Mouse (Mus musculus) CH12.LX (cell line): Measurements from ENCODE around the gene Hsd17b7. TPM values are rescaled to one million over a fixed set of nuclear protein-coding genes. Genes with fewer than 3 reads are reported as not detected.

Source experiments
- DNase-seq: peaks from one replicate; pipeline ENCODE4 v3.0.0-alpha.2; 2013; ENCODE audit errors: extremely low read depth
- H3K27ac ChIP-seq: 2 replicates; pipeline ENCODE4 v1.5.1; 2012; ENCODE audit warnings: low read depth, mild to moderate bottlenecking, control low read depth, moderate library complexity; ENCODE audit not compliant: insufficient read depth
- H3K27me3 ChIP-seq: replicated peaks from 2 replicates; pipeline ENCODE3; 2012; ENCODE audit warnings: inconsistent platforms
- H3K36me3 ChIP-seq, 2 experiments: replicated peaks in 1 of 2; 2 replicates each; pipeline versions ENCODE3 to v1.6.1; 2012; ENCODE audit warnings: inconsistent platforms in 1 of 2, low read length in 1 of 2, mild to moderate bottlenecking in 1 of 2, mixed read lengths in 1 of 2, moderate library complexity in 1 of 2; ENCODE audit not compliant: control insufficient read depth in 1 of 2, insufficient read depth in 1 of 2
- H3K4me1 ChIP-seq, 2 experiments: 2 replicates each; pipeline ENCODE4 v1.6.1; 2012; ENCODE audit warnings: inconsistent platforms in 1 of 2, moderate library complexity in 1 of 2; ENCODE audit not compliant: insufficient read depth in 2 of 2, control insufficient read depth in 1 of 2
- H3K4me2 ChIP-seq: 2 replicates; pipeline ENCODE4 v1.6.1; 2012; ENCODE audit warnings: low read depth, mild to moderate bottlenecking, control low read depth; ENCODE audit not compliant: poor library complexity, insufficient read depth, severe bottlenecking
- H3K4me3 ChIP-seq, 3 experiments: fragments of 150-350 bp in 1 of 3; sonication (generic) in 1 of 3; replicated peaks in 1 of 3; 2 replicates each; pipeline versions ENCODE3 to v1.5.1; 2011 to 2012; ENCODE audit warnings: low read depth in 2 of 3, low read length in 2 of 3, mild to moderate bottlenecking in 2 of 3, moderate library complexity in 2 of 3, control low read depth in 1 of 3, improper control_type of control experiment in 1 of 3, inconsistent platforms in 1 of 3, mixed read lengths in 1 of 3; ENCODE audit not compliant: poor library complexity in 1 of 3
- H3K79me2 ChIP-seq: replicated peaks from 2 replicates; pipeline ENCODE4 v1.6.1; 2012; ENCODE audit warnings: mild to moderate bottlenecking, moderate library complexity; ENCODE audit not compliant: control insufficient read depth, poor library complexity, insufficient read depth, severe bottlenecking; ENCODE audit errors: extremely low read depth
- H3K9ac ChIP-seq: 2 replicates; pipeline ENCODE4 v1.6.1; 2012; ENCODE audit warnings: low read depth, mild to moderate bottlenecking, control low read depth, moderate library complexity; ENCODE audit not compliant: insufficient read depth
- H3K9me3 ChIP-seq: replicated peaks from 2 replicates; pipeline ENCODE3; 2012; ENCODE audit warnings: low read length, inconsistent platforms, mixed read lengths
- CHD1 ChIP-seq: IDR thresholded peaks from 2 replicates; pipeline ENCODE4 v1.6.1; 2012; ENCODE audit warnings: low read depth, low read length, improper control_type of control experiment, inconsistent platforms
- CTCF ChIP-seq, 2 experiments: IDR thresholded peaks in 1 of 2; conservative IDR thresholded peaks in 1 of 2; 2 replicates each; pipeline ENCODE4 v1.5.1; 2011 to 2012; ENCODE audit warnings: low read depth in 2 of 2, low read length in 2 of 2, improper control_type of control experiment in 1 of 2, inconsistent platforms in 1 of 2, mild to moderate bottlenecking in 1 of 2, moderate library complexity in 1 of 2
- E2F4 ChIP-seq: IDR thresholded peaks from 2 replicates; pipeline ENCODE4 v1.6.1; 2011; ENCODE audit warnings: low read depth, low read length, improper control_type of control experiment; ENCODE audit not compliant: insufficient replicate concordance
- EP300 ChIP-seq: IDR thresholded peaks from 2 replicates; pipeline ENCODE4 v1.6.1; 2011; ENCODE audit warnings: low read length, improper control_type of control experiment
- ETS1 ChIP-seq: conservative IDR thresholded peaks from 2 replicates; pipeline ENCODE4 v1.6.1; 2012; ENCODE audit warnings: low read depth, mild to moderate bottlenecking, inconsistent platforms, low read length, improper control_type of control experiment, moderate library complexity
- GABPA ChIP-seq: IDR thresholded peaks from 2 replicates; pipeline ENCODE4 v1.6.1; 2012; ENCODE audit warnings: low read depth, low read length, improper control_type of control experiment, inconsistent platforms; ENCODE audit not compliant: insufficient replicate concordance
- IRF4 ChIP-seq: IDR thresholded peaks from 2 replicates; pipeline ENCODE4 v1.6.1; 2014; ENCODE audit warnings: low read depth, mild to moderate bottlenecking, inconsistent platforms, low read length, improper control_type of control experiment
- JUN ChIP-seq: IDR thresholded peaks from 2 replicates; pipeline ENCODE4 v1.6.1; 2011; ENCODE audit warnings: low read depth, mild to moderate bottlenecking, low read length, improper control_type of control experiment, moderate library complexity; ENCODE audit not compliant: insufficient read depth
- JUND ChIP-seq: conservative IDR thresholded peaks from 2 replicates; pipeline ENCODE4 v1.6.1; 2011; ENCODE audit warnings: low read depth, low read length, improper control_type of control experiment
- MAX ChIP-seq: IDR thresholded peaks from 2 replicates; pipeline ENCODE4 v1.6.1; 2011; ENCODE audit warnings: low read length, improper control_type of control experiment
- MAZ ChIP-seq: IDR thresholded peaks from 2 replicates; pipeline ENCODE4 v1.6.1; 2012; ENCODE audit warnings: low read depth, mild to moderate bottlenecking, inconsistent platforms, low read length, improper control_type of control experiment, moderate library complexity
- MEF2A ChIP-seq: IDR thresholded peaks from 2 replicates; pipeline ENCODE4 v1.6.1; 2014; ENCODE audit warnings: low read depth, mild to moderate bottlenecking, inconsistent platforms, low read length, improper control_type of control experiment, borderline replicate concordance
- MXI1 ChIP-seq: IDR thresholded peaks from 2 replicates; pipeline ENCODE4 v1.6.1; 2011; ENCODE audit warnings: mild to moderate bottlenecking, low read depth, low read length, improper control_type of control experiment
- POLR2AphosphoS2 ChIP-seq: IDR thresholded peaks from 2 replicates; pipeline ENCODE4 v1.6.1; 2011; ENCODE audit warnings: low read depth, low read length, improper control_type of control experiment
- RCOR1 ChIP-seq: conservative IDR thresholded peaks from 2 replicates; pipeline ENCODE4 v1.6.1; 2012; ENCODE audit warnings: low read depth, mild to moderate bottlenecking, inconsistent platforms, low read length, improper control_type of control experiment
- SIN3A ChIP-seq: IDR thresholded peaks from 2 replicates; pipeline ENCODE4 v1.6.1; 2012; ENCODE audit warnings: low read length, improper control_type of control experiment, inconsistent platforms
- SMC3 ChIP-seq: IDR thresholded peaks from 2 replicates; pipeline ENCODE4 v1.6.1; 2011; ENCODE audit warnings: low read depth, low read length, improper control_type of control experiment
- TBP ChIP-seq: conservative IDR thresholded peaks from 2 replicates; pipeline ENCODE4 v1.6.1; 2011; ENCODE audit warnings: low read depth, low read length, improper control_type of control experiment
- TCF12 ChIP-seq: IDR thresholded peaks from 2 replicates; pipeline ENCODE4 v1.6.1; 2014; ENCODE audit warnings: low read depth, mild to moderate bottlenecking, inconsistent platforms, low read length, improper control_type of control experiment
- UBTF ChIP-seq: IDR thresholded peaks from 2 replicates; pipeline ENCODE4 v1.6.1; 2012; ENCODE audit warnings: low read depth, mild to moderate bottlenecking, inconsistent platforms, low read length, improper control_type of control experiment, moderate library complexity
- USF2 ChIP-seq: conservative IDR thresholded peaks from 2 replicates; pipeline ENCODE4 v1.6.1; 2011; ENCODE audit warnings: low read depth, low read length, improper control_type of control experiment
- ZKSCAN1 ChIP-seq: IDR thresholded peaks from 2 replicates; pipeline ENCODE4 v1.6.1; 2012; ENCODE audit warnings: low read depth, inconsistent platforms, low read length, improper control_type of control experiment, borderline replicate concordance
- ZMIZ1 ChIP-seq: IDR thresholded peaks from 2 replicates; pipeline ENCODE4 v1.6.1; 2012; ENCODE audit warnings: low read depth, mild to moderate bottlenecking, inconsistent platforms, low read length, improper control_type of control experiment
- dilution Hi-C: fragments of 300-500 bp; cut with MboI; formaldehyde crosslinking; loops from 2 replicates; pipeline ENCODE4 v1.14.3; 2020; ENCODE audit warnings: low sequenced_read_pairs; ENCODE audit not compliant: extremely low pct_unique_long_range_greater_than_20kb, extremely low pct_ligation_motif_present
- in situ Hi-C: fragments of 300-500 bp; cut with MboI; formaldehyde crosslinking; loops from 3 replicates; pipeline ENCODE4 v1.14.3; 2019; ENCODE audit warnings: low sequenced_read_pairs, low pct_ligation_motif_present, low pct_unique_long_range_greater_than_20kb, mixed read lengths
- polyA plus RNA-seq: library from polyadenylated mRNA; unstranded; fragments of >175 nt; gene quantifications from 2 replicates; pipeline ENCODE4 v1.2.1, GENCODE M21; 2012; ENCODE audit warnings: low read depth; ENCODE audit not compliant: insufficient read length
- total RNA-seq, 2 experiments: library from RNA; depleted of rRNA; stranded (reverse); fragments of 300-350 nt in 1 of 2; fragments of >200 nt in 1 of 2; gene quantifications; 2 replicates each; pipeline ENCODE4 v1.2.3; 2012 to 2014

Gene Hsd17b7
- total and polyA plus RNA-seq, 3 experiments, result 7.5 to 29.7 (median 13.9) TPM

- H3K9me3 ChIP-seq, result no peaks in the 10 kb centered on the region
- in situ Hi-C loops, result no loop called here
Measured at GRCm38 (mm10) chr1:169909659-169910058, 59.4 kb downstream of the Hsd17b7 start.

GRCm38 (mm10) chr1:169909163-169909562, 59.9 kb downstream of the Hsd17b7 start:
- no peaks in the 10 kb centered on the region for H3K36me3 ChIP-seq
- dilution Hi-C loops, result no loop called here
- H3K4me1 ChIP-seq, result peaks cover 0 to 2% of the 10 kb centered on the region in 2 experiments; a peak in 1 of 4 replicates
- no peak for TF ChIP-seq MEF2A
- TF ChIP-seq TBP, result no peak
- no peak for TF ChIP-seq SIN3A
- no peak for TF ChIP-seq ETS1
- no peak for TF ChIP-seq RCOR1
- TF ChIP-seq UBTF, result no peak
- no peak for TF ChIP-seq ZKSCAN1
- TF ChIP-seq GABPA, result no peak
- no peak for TF ChIP-seq ZMIZ1
- TF ChIP-seq TCF12, result no peak
- TF ChIP-seq SMC3, result no peak
- no peak for TF ChIP-seq POLR2AphosphoS2
- no peak for TF ChIP-seq USF2
- TF ChIP-seq MXI1, result no peak
- no peak for TF ChIP-seq E2F4
- no peak overlapping the region for H3K4me3 ChIP-seq
- no peak overlapping the region for H3K9ac ChIP-seq
- H3K4me2 ChIP-seq, result no peak overlapping the region
- H3K27ac ChIP-seq, result no peak overlapping the region
- H3K79me2 ChIP-seq, result no peaks in the 10 kb centered on the region
- H3K27me3 ChIP-seq, result peaks cover 23% of the 10 kb centered on the region
- no peaks in the 10 kb centered on the region for H3K9me3 ChIP-seq
- DNase-seq, result no peak
- in situ Hi-C loops, result no loop called here

More at GRCm38 (mm10) chr1:169909659-169910058, 59.4 kb downstream of the Hsd17b7 start:
- Histone ChIP-seq H3K4me2 (no peak overlapping the region), H3K4me3 (no peak overlapping the region), H3K4me1 (peaks cover 0 to 2% of the 10 kb centered on the region in 2 experiments; a peak in 1 of 4 replicates), H3K27me3 (peaks cover 21% of the 10 kb centered on the region), H3K27ac (no peak overlapping the region), H3K79me2 (no peaks in the 10 kb centered on the region), H3K9ac (no peak overlapping the region), H3K36me3 (no peaks in the 10 kb centered on the region)
- no peak for DNase-seq
- TF ChIP-seq MAX (no peak), CHD1 (no peak), POLR2AphosphoS2 (no peak), MAZ (no peak), USF2 (no peak), EP300 (no peak), GABPA (no peak), JUND (no peak), TCF12 (no peak), IRF4 (no peak), ETS1 (no peak), JUN (no peak), CTCF (conservative IDR thresholded peaks at IDR 0.05 in 1 of 2, IDR thresholded peaks at IDR 0.05 in 1 of 2; ENCODE audit: low read depth in 2 of 2, low read length in 2 of 2) (no peak)
- dilution Hi-C loops, result no loop called here
